Mouse (Mus musculus) heart, postnatal 25 days (tissue): ENCODE data around the gene Gpr146. TPM values are rescaled to one million over a fixed set of nuclear protein-coding genes. Genes with fewer than 3 reads are reported as not detected.
A peak's percentile ranks its signal among the peaks of the same experiment; 100 is the strongest.
"Not testable (repeated sequence)": the region's sequence is repeated elsewhere in the genome, so short reads cannot be mapped to it uniquely, and the experiment has no call there.

Experiments used
- DNase-seq: peaks from one replicate; pipeline ENCODE4 v3.0.0; 2022; ENCODE audit warnings: low spot score
- intact Hi-C: fragments of 180-260 bp; cut with DNase I; formaldehyde crosslinking; loops from one replicate; pipeline ENCODE4 v1.15.1; 2025
- total RNA-seq, 2 experiments: library from RNA; stranded (reverse); gene quantifications; 2 replicates each; pipeline ENCODE4 v1.2.3; 2021

Gpr146 gene
- 10 to 100 TPM; 35.3 to 58.5 TPM for total RNA-seq

- intact Hi-C loops: no loop called here
These were observed at the start of gene Gpr146 for GRCm38 (mm10) chr5:139377468-139378270. Gene Gpr146 (plus strand): TSS chr5:139377697.

GRCm38 (mm10) chr5:139330766-139331165 is 46.7 kb upstream of the Gpr146 start:
- DNase-seq: no peak
- intact Hi-C loops: no loop called here

More at GRCm38 (mm10) chr5:139377468-139378270, at the start of gene Gpr146:
- DNase-seq: peak; percentile 60

- no peak for DNase-seq
- intact Hi-C loops: loop anchor here (1.0 to 2.0 kb wide), 2 partner anchors 24 to 173 kb away; no protein-coding TSS in a partner anchor
These were observed 45.8 kb upstream of the Gpr146 start for GRCm38 (mm10) chr5:139331742-139332141.

GRCm38 (mm10) chr5:139332590-139333272 is 44.8 kb upstream of the Gpr146 start:
- intact Hi-C loops: loop anchor here (1.0 to 2.0 kb wide), 2 partner anchors 23 to 172 kb away; no protein-coding TSS in a partner anchor
- no peak for DNase-seq

GRCm38 (mm10) chr5:139333301-139334013 is 44.0 kb upstream of the Gpr146 start:
- intact Hi-C loops: loop anchor here (2.0 kb wide), 1 partner anchor 171 kb away; no protein-coding TSS in a partner anchor
- no peak for DNase-seq

- intact Hi-C loops, DNase-seq: not testable (repeated sequence)
These were observed 43.1 kb upstream of the Gpr146 start for GRCm38 (mm10) chr5:139334394-139334793.

- DNase-seq: no peak
- intact Hi-C loops: no loop called here
These were observed 41.9 kb upstream of the Gpr146 start for GRCm38 (mm10) chr5:139335634-139336033.

- intact Hi-C loops: no loop called here
- no peak for DNase-seq
These were observed 39.6 kb upstream of the Gpr146 start for GRCm38 (mm10) chr5:139337826-139338370.

GRCm38 (mm10) chr5:139338403-139338802 is 39.1 kb upstream of the Gpr146 start:
- DNase-seq: no peak
- intact Hi-C loops: no loop called here

GRCm38 (mm10) chr5:139338891-139339290 is 38.6 kb upstream of the Gpr146 start:
- intact Hi-C loops: no loop called here
- DNase-seq: no peak

- intact Hi-C loops: no loop called here
- no peak for DNase-seq
These were observed 33.3 kb upstream of the Gpr146 start for GRCm38 (mm10) chr5:139344021-139344686.

- peak; percentile 89 for DNase-seq
These were observed 32.7 kb upstream of the Gpr146 start for GRCm38 (mm10) chr5:139344687-139345363.

GRCm38 (mm10) chr5:139345364-139345714 is 32.2 kb upstream of the Gpr146 start:
- DNase-seq: no peak
- intact Hi-C loops: no loop called here

More at GRCm38 (mm10) chr5:139344687-139345363, 32.7 kb upstream of the Gpr146 start:
- intact Hi-C loops: no loop called here

- DNase-seq: no peak
- intact Hi-C loops: no loop called here
These were observed 30.3 kb upstream of the Gpr146 start for GRCm38 (mm10) chr5:139347225-139347624.

- intact Hi-C loops: no loop called here
These were observed 27.8 kb upstream of the Gpr146 start for GRCm38 (mm10) chr5:139349713-139350112.

GRCm38 (mm10) chr5:139351134-139351533 is 26.4 kb upstream of the Gpr146 start, which contains the start of gene Cox19:
Gene Cox19 (minus strand): TSS chr5:139351418.
- no peak for DNase-seq
- intact Hi-C loops: no loop called here

More at GRCm38 (mm10) chr5:139349713-139350112, 27.8 kb upstream of the Gpr146 start:
- DNase-seq: no peak

GRCm38 (mm10) chr5:139351628-139352027 is 25.9 kb upstream of the Gpr146 start:
- no peak for DNase-seq
- intact Hi-C loops: no loop called here

- DNase-seq: no peak
- intact Hi-C loops: no loop called here
These were observed 25.2 kb upstream of the Gpr146 start, which contains the start of gene Cyp2w1 for GRCm38 (mm10) chr5:139352317-139352716. Gene Cyp2w1 (plus strand): TSS chr5:139352617.

GRCm38 (mm10) chr5:139353496-139353895 is 24.0 kb upstream of the Gpr146 start:
- intact Hi-C loops: no loop called here

More at GRCm38 (mm10) chr5:139353496-139353895, 24.0 kb upstream of the Gpr146 start:
- no peak for DNase-seq
